Mouse (Mus musculus) adrenal gland, adult 2 months (tissue): ENCODE data around the gene Bcar3. TPM values are rescaled to one million over a fixed set of nuclear protein-coding genes. Genes with fewer than 3 reads are reported as not detected.

ENCODE experiments used
- DNase-seq: peaks from one replicate; pipeline ENCODE4 v3.0.0; 2021
- polyA plus RNA-seq: library from polyadenylated mRNA; depleted of rRNA; stranded (reverse); fragments of >200 nt; gene quantifications from 2 replicates; pipeline ENCODE4 v1.2.3, GENCODE M21; 2012
- total RNA-seq, 2 experiments: library from RNA; stranded (reverse); gene quantifications; 2 replicates each; pipeline ENCODE4 v1.2.3; 2021

Gene Bcar3
- total and polyA plus RNA-seq, 3 experiments, result 51.6 to 128 (median 63.5) TPM

- peak; percentile 93 for DNase-seq
Measured at GRCm38 (mm10) chr3:122419610-122420409, 125.9 kb downstream of the Bcar3 start.

- peak; percentile 71 for DNase-seq
Measured at GRCm38 (mm10) chr3:122420410-122420774, 126.5 kb downstream of the Bcar3 start.

- peak; percentile 49 for DNase-seq
Measured at GRCm38 (mm10) chr3:122421042-122421702, 127.2 kb downstream of the Bcar3 start.

GRCm38 (mm10) chr3:122421802-122422201 lies 127.9 kb downstream of the Bcar3 start:
- no peak for DNase-seq

GRCm38 (mm10) chr3:122422276-122422675 lies 128.3 kb downstream of the Bcar3 start:
- peak; percentile 83 for DNase-seq

- no peak for DNase-seq
Measured at GRCm38 (mm10) chr3:122423643-122424042, 129.7 kb downstream of the Bcar3 start.

- no peak for DNase-seq
Measured at GRCm38 (mm10) chr3:122428325-122428821, 134.4 kb downstream of the Bcar3 start.

GRCm38 (mm10) chr3:122430780-122431497 lies 137.0 kb downstream of the Bcar3 start:
- DNase-seq, result peak; percentile 82

- DNase-seq, result no peak
Measured at GRCm38 (mm10) chr3:122432811-122433406, 139.0 kb downstream of the Bcar3 start.

- DNase-seq, result no peak
Measured at GRCm38 (mm10) chr3:122433975-122434626, 140.2 kb downstream of the Bcar3 start.

GRCm38 (mm10) chr3:122434983-122435935 lies 141.3 kb downstream of the Bcar3 start:
- DNase-seq, result peak; percentile 77

- no peak for DNase-seq
Measured at GRCm38 (mm10) chr3:122438143-122438825, 144.3 kb downstream of the Bcar3 start.

- no peak for DNase-seq
Measured at GRCm38 (mm10) chr3:122445696-122446095, 151.8 kb downstream of the Bcar3 start.

GRCm38 (mm10) chr3:122446678-122447077 lies 152.7 kb downstream of the Bcar3 start:
- no peak for DNase-seq

GRCm38 (mm10) chr3:122448196-122448595 lies 154.3 kb downstream of the Bcar3 start:
- DNase-seq, result no peak

GRCm38 (mm10) chr3:122450041-122450440 lies 156.1 kb downstream of the Bcar3 start:
- no peak for DNase-seq

GRCm38 (mm10) chr3:122453875-122454274 lies 159.9 kb downstream of the Bcar3 start:
- peak; percentile 89 for DNase-seq

- no peak for DNase-seq
Measured at GRCm38 (mm10) chr3:122456156-122456555, 162.2 kb downstream of the Bcar3 start.

- DNase-seq, result no peak
Measured at GRCm38 (mm10) chr3:122456807-122457206, 162.9 kb downstream of the Bcar3 start.

- no peak for DNase-seq
Measured at GRCm38 (mm10) chr3:122457723-122458122, 163.8 kb downstream of the Bcar3 start.
